Mouse (Mus musculus) limb, embryonic 14.5 days (tissue): ENCODE data around the gene S100a13. TPM values are rescaled to one million over a fixed set of nuclear protein-coding genes. Genes with fewer than 3 reads are reported as not detected.

ENCODE experiments used
- ATAC-seq: fragments of 200-750 bp; cut with Nextera tagmentation; 2 replicates; pipeline ENCODE4 v1.8.0; 2017; ENCODE audit warnings: low read depth, moderate number of reproducible peaks, moderate TSS enrichment; ENCODE audit not compliant: low FRiP score
- DNase-seq: peaks from one replicate; pipeline ENCODE4 v3.0.0-alpha.2; 2015; ENCODE audit warnings: low spot score
- H3K27ac ChIP-seq: fragments of 300-500 bp; sonication (generic); replicated peaks from 2 replicates; pipeline ENCODE4 v1.5.1; 2014; ENCODE audit warnings: low read depth, mild to moderate bottlenecking, low read length, moderate library complexity, mixed read lengths
- H3K27me3 ChIP-seq: fragments of 300-500 bp; sonication (generic); 2 replicates; pipeline ENCODE4 v1.6.1; 2014; ENCODE audit warnings: low read length, mixed read lengths; ENCODE audit not compliant: control insufficient read depth, insufficient read depth
- H3K36me3 ChIP-seq: fragments of 300-500 bp; sonication (generic); 2 replicates; pipeline ENCODE4 v1.6.1; 2014; ENCODE audit warnings: mild to moderate bottlenecking, low read length, moderate library complexity, mixed read lengths; ENCODE audit not compliant: control insufficient read depth, insufficient read depth
- H3K4me1 ChIP-seq: fragments of 300-500 bp; sonication (generic); 2 replicates; pipeline ENCODE4 v1.6.1; 2014; ENCODE audit warnings: antibody characterized with exemption, low read length, mixed read lengths; ENCODE audit not compliant: control insufficient read depth, insufficient read depth
- H3K4me2 ChIP-seq: fragments of 300-500 bp; sonication (generic); replicated peaks from 2 replicates; pipeline ENCODE4 v1.6.1; 2014; ENCODE audit warnings: low read depth, mild to moderate bottlenecking, low read length, moderate library complexity; ENCODE audit not compliant: severe bottlenecking
- H3K4me3 ChIP-seq: fragments of 300-500 bp; sonication (generic); replicated peaks from 2 replicates; pipeline ENCODE4 v1.5.1; 2014; ENCODE audit warnings: low read length
- H3K9ac ChIP-seq: fragments of 300-500 bp; sonication (generic); 2 replicates; pipeline ENCODE4 v1.6.1; 2014; ENCODE audit warnings: mild to moderate bottlenecking, low read depth, low read length, moderate library complexity; ENCODE audit not compliant: severe bottlenecking
- H3K9me3 ChIP-seq: fragments of 300-500 bp; sonication (generic); 2 replicates; pipeline ENCODE4 v1.6.1; 2016; ENCODE audit warnings: low read length; ENCODE audit not compliant: control insufficient read depth
- POLR2A ChIP-seq: fragments of 200-500 bp; IDR thresholded peaks from 2 replicates; pipeline ENCODE4 v1.8.0; 2012; ENCODE audit warnings: inconsistent platforms, mild to moderate bottlenecking, moderate library complexity, borderline replicate concordance; ENCODE audit not compliant: insufficient read depth, insufficient read length; ENCODE audit errors: extremely low read depth
- WGBS: fragments of 180-500 bp; shearing (Covaris S2); extraction: QIAGEN DNeasy Blood & Tissue Kit; methylation state at CpG from one replicate; pipeline ENCODE4 v1.1.7; 2014; 5-methylcytosine and 5-hydroxymethylcytosine counted together
- polyA plus RNA-seq, 2 experiments: library from polyadenylated mRNA; depleted of rRNA in 1 of 2; stranded (reverse) in 1 of 2; unstranded in 1 of 2; fragments of >200 nt; fragmentation: Nextera tagmentation in 1 of 2; extraction: Ambion mirVana in 1 of 2; gene quantifications; 2 replicates each; pipeline versions ENCODE4 v1.2.1 to v1.2.3; 2012 to 2014

Gene S100a13
- polyA plus RNA-seq, 2 experiments = 34.1 to 44.7 TPM

- 59% methylated on average over 5 of the region's 5 CpGs for WGBS
Observed at GRCm38 (mm10) chr3:90555954-90556353, 41.7 kb downstream of the S100a13 start.

GRCm38 (mm10) chr3:90560008-90560628, 45.9 kb downstream of the S100a13 start, which contains the start of gene S100a3:
Gene S100a3 (plus strand): TSS chr3:90560578.
- Histone ChIP-seq H3K27ac (no peak within 1 kb of the TSS), H3K36me3 (no peaks in the 10 kb centered on the region), H3K9ac (no peak within 1 kb of the TSS), H3K4me3 (no peak within 1 kb of the TSS), H3K27me3 (no peaks in the 10 kb centered on the region), H3K9me3 (no peaks in the 10 kb centered on the region), H3K4me1 (no peaks in the 10 kb centered on the region), H3K4me2 (no peak within 1 kb of the TSS)
- 59% methylated on average over 6 of the region's 6 CpGs for WGBS
- no peak for TF ChIP-seq POLR2A
- DNase-seq = peak; percentile 21
- peak; percentile 86 for ATAC-seq

More at GRCm38 (mm10) chr3:90555954-90556353, 41.7 kb downstream of the S100a13 start:
- no peak overlapping the region for H3K4me2 ChIP-seq
- no peak overlapping the region for H3K4me3 ChIP-seq
- H3K4me1 ChIP-seq = no peaks in the 10 kb centered on the region
- no peaks in the 10 kb centered on the region for H3K36me3 ChIP-seq
- no peak for TF ChIP-seq POLR2A
- ATAC-seq (no peak), DNase-seq (peak; percentile 53)
- H3K9ac ChIP-seq = no peak overlapping the region
- no peaks in the 10 kb centered on the region for H3K27me3 ChIP-seq
- H3K27ac ChIP-seq = no peak overlapping the region
- no peaks in the 10 kb centered on the region for H3K9me3 ChIP-seq

Other genes starting within 250 kb of the S100a13 start
- 21.3 and 25.7 TPM in 2 replicates for gene Dennd4b, start 249.2 kb upstream of the S100a13 start, polyA plus RNA-seq (2012; rRNA removed)
- gene Dennd4b, start 249.2 kb upstream of the S100a13 start, polyA plus RNA-seq (2014; fragmentation: Nextera tagmentation; extraction: Ambion mirVana) = 3.6 and 6.4 TPM in 2 replicates
- gene Gatad2b, start 221.3 kb upstream of the S100a13 start, polyA plus RNA-seq (2012; rRNA removed) = 39.9 and 44.6 TPM in 2 replicates
- gene Gatad2b, start 221.3 kb upstream of the S100a13 start, polyA plus RNA-seq (2014; fragmentation: Nextera tagmentation; extraction: Ambion mirVana) = 16.8 and 17.6 TPM in 2 replicates
- gene Slc27a3, start 124.5 kb upstream of the S100a13 start, polyA plus RNA-seq (2012; rRNA removed) = 64.7 and 92.1 TPM in 2 replicates
- gene Slc27a3, start 124.5 kb upstream of the S100a13 start, polyA plus RNA-seq (2014; fragmentation: Nextera tagmentation; extraction: Ambion mirVana) = 30.5 and 34.7 TPM in 2 replicates
- 52.8 and 55.9 TPM in 2 replicates for gene Ints3, start 80.8 kb upstream of the S100a13 start, polyA plus RNA-seq (2012; rRNA removed)
- 26.0 and 32.5 TPM in 2 replicates for gene Ints3, start 80.8 kb upstream of the S100a13 start, polyA plus RNA-seq (2014; fragmentation: Nextera tagmentation; extraction: Ambion mirVana)
- 15.5 and 16.0 TPM in 2 replicates for gene Npr1, start 48.6 kb upstream of the S100a13 start, polyA plus RNA-seq (2012; rRNA removed)
- 4.8 and 4.9 TPM in 2 replicates for gene Npr1, start 48.6 kb upstream of the S100a13 start, polyA plus RNA-seq (2014; fragmentation: Nextera tagmentation; extraction: Ambion mirVana)
- gene Ilf2, start 38.3 kb upstream of the S100a13 start, polyA plus RNA-seq (2012; rRNA removed) = 117 and 137 TPM in 2 replicates
- 169 and 186 TPM in 2 replicates for gene Ilf2, start 38.3 kb upstream of the S100a13 start, polyA plus RNA-seq (2014; fragmentation: Nextera tagmentation; extraction: Ambion mirVana)
- 54.8 and 57.8 TPM in 2 replicates for gene Snapin, start 23.4 kb upstream of the S100a13 start, polyA plus RNA-seq (2012; rRNA removed)
- gene Snapin, start 23.4 kb upstream of the S100a13 start, polyA plus RNA-seq (2014; fragmentation: Nextera tagmentation; extraction: Ambion mirVana) = 87.6 and 91.3 TPM in 2 replicates
- 155 and 169 TPM in 2 replicates for gene Chtop, start 4.9 kb upstream of the S100a13 start, polyA plus RNA-seq (2012; rRNA removed)
- gene Chtop, start 4.9 kb upstream of the S100a13 start, polyA plus RNA-seq (2014; fragmentation: Nextera tagmentation; extraction: Ambion mirVana) = 103 and 114 TPM in 2 replicates
- 23.6 and 33.6 TPM in 2 replicates for gene S100a1, start within 50 bp of the S100a13 start, polyA plus RNA-seq (2012; rRNA removed)
- gene S100a1, start within 50 bp of the S100a13 start, polyA plus RNA-seq (2014; fragmentation: Nextera tagmentation; extraction: Ambion mirVana) = 30.2 and 32.5 TPM in 2 replicates
- gene S100a14, start 12.4 kb downstream of the S100a13 start, polyA plus RNA-seq (2012; rRNA removed) = 21.3 and 51.3 TPM in 2 replicates
- gene S100a14, start 12.4 kb downstream of the S100a13 start, polyA plus RNA-seq (2014; fragmentation: Nextera tagmentation; extraction: Ambion mirVana) = 23.7 and 33.4 TPM in 2 replicates
- 81.6 and 88.6 TPM in 2 replicates for gene S100a16, start 22.8 kb downstream of the S100a13 start, polyA plus RNA-seq (2012; rRNA removed)
- gene S100a16, start 22.8 kb downstream of the S100a13 start, polyA plus RNA-seq (2014; fragmentation: Nextera tagmentation; extraction: Ambion mirVana) = 232 and 269 TPM in 2 replicates
- 0.92 and 1.3 TPM in 2 replicates for gene S100a3, start 46.1 kb downstream of the S100a13 start, polyA plus RNA-seq (2012; rRNA removed)
- gene S100a3, start 46.1 kb downstream of the S100a13 start, polyA plus RNA-seq (2014; fragmentation: Nextera tagmentation; extraction: Ambion mirVana) = 1.00 and 1.1 TPM in 2 replicates
- not detected in 2 replicates for gene S100a2, start 75.8 kb downstream of the S100a13 start, polyA plus RNA-seq (2012; rRNA removed)
- gene S100a2, start 75.8 kb downstream of the S100a13 start, polyA plus RNA-seq (2014; fragmentation: Nextera tagmentation; extraction: Ambion mirVana) = not detected in 2 replicates
- gene Gm42674, start 87.5 kb downstream of the S100a13 start, polyA plus RNA-seq (2012; rRNA removed) = not detected in 2 replicates
- not detected in 2 replicates for gene Gm42674, start 87.5 kb downstream of the S100a13 start, polyA plus RNA-seq (2014; fragmentation: Nextera tagmentation; extraction: Ambion mirVana)
- 18.0 and 26.2 TPM in 2 replicates for gene S100a4, start 89.3 kb downstream of the S100a13 start, polyA plus RNA-seq (2012; rRNA removed)
- 17.9 and 18.0 TPM in 2 replicates for gene S100a4, start 89.3 kb downstream of the S100a13 start, polyA plus RNA-seq (2014; fragmentation: Nextera tagmentation; extraction: Ambion mirVana)
- not detected in 2 replicates for gene S100a5, start 94.1 kb downstream of the S100a13 start, polyA plus RNA-seq (2012; rRNA removed)
- not detected in 2 replicates for gene S100a5, start 94.1 kb downstream of the S100a13 start, polyA plus RNA-seq (2014; fragmentation: Nextera tagmentation; extraction: Ambion mirVana)
- gene S100a6, start 98.4 kb downstream of the S100a13 start, polyA plus RNA-seq (2012; rRNA removed) = 92.4 and 108 TPM in 2 replicates
- 203 and 233 TPM in 2 replicates for gene S100a6, start 98.4 kb downstream of the S100a13 start, polyA plus RNA-seq (2014; fragmentation: Nextera tagmentation; extraction: Ambion mirVana)
- 0.98 and 1.0 TPM in 2 replicates for gene S100a7a, start 139.6 kb downstream of the S100a13 start, polyA plus RNA-seq (2012; rRNA removed)
- gene S100a7a, start 139.6 kb downstream of the S100a13 start, polyA plus RNA-seq (2014; fragmentation: Nextera tagmentation; extraction: Ambion mirVana) = 0.21 and 0.43 TPM in 2 replicates
- gene S100a8, start 154.5 kb downstream of the S100a13 start, polyA plus RNA-seq (2012; rRNA removed) = 10.2 and 20.4 TPM in 2 replicates
- 8.4 and 34.9 TPM in 2 replicates for gene S100a8, start 154.5 kb downstream of the S100a13 start, polyA plus RNA-seq (2014; fragmentation: Nextera tagmentation; extraction: Ambion mirVana)
- 14.2 and 15.8 TPM in 2 replicates for gene S100a9, start 181.3 kb downstream of the S100a13 start, polyA plus RNA-seq (2012; rRNA removed)
- 9.7 and 29.8 TPM in 2 replicates for gene S100a9, start 181.3 kb downstream of the S100a13 start, polyA plus RNA-seq (2014; fragmentation: Nextera tagmentation; extraction: Ambion mirVana)
- 0.19 and 0.23 TPM in 2 replicates for gene Pglyrp4, start 212.5 kb downstream of the S100a13 start, polyA plus RNA-seq (2012; rRNA removed)
- gene Pglyrp4, start 212.5 kb downstream of the S100a13 start, polyA plus RNA-seq (2014; fragmentation: Nextera tagmentation; extraction: Ambion mirVana) = 0.12 and 0.18 TPM in 2 replicates